Mouse (Mus musculus) kidney, adult 11 months (tissue): Measurements from ENCODE around the gene Slc17a4.
A peak's percentile ranks its signal among the peaks of the same experiment; 100 is the strongest.

Experiments used
- DNase-seq: peaks from one replicate; pipeline ENCODE4 v3.0.0; 2022

The Slc17a4 gene

GRCm38 (mm10) chr13:23892592-23893268 lies 22.1 kb downstream of the Slc17a4 start:
- no peak for DNase-seq

GRCm38 (mm10) chr13:23889011-23889605 lies 25.7 kb downstream of the Slc17a4 start:
- peak; percentile 77 for DNase-seq

DNA sequence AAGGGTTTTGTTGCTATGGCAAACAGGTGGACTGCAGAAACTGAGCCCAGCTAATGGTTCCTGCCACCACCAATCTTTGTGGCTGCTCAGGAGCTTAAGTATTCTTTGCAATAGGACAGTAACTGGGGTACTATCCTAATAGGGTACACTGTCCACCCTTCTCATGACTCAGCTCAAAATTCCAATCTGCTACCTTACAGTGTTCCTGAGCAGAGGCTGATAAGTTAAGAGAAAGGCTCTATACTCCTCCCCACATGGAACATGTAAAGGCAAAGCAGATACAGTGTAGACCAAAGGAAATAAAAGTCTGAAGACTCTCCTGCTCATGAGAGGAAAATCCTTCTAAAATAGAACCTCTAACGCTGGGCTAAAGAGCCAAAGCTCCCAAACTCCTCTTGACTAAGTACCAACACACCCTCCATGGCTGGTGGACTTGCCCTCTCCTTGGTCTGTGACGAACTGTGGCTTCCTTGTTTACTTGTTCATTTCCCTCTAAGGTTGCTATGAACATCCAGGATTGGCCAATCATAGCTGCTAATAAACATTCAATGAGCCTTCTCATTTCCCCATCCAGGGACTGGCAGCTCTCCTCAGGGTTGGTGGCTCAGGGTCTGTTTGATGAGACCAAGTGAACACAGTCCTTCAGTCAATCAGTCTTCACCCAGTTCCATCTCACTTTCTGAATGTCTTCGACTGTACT lies 27.6 kb downstream of the Slc17a4 start:
- no peak for DNase-seq

DNA sequence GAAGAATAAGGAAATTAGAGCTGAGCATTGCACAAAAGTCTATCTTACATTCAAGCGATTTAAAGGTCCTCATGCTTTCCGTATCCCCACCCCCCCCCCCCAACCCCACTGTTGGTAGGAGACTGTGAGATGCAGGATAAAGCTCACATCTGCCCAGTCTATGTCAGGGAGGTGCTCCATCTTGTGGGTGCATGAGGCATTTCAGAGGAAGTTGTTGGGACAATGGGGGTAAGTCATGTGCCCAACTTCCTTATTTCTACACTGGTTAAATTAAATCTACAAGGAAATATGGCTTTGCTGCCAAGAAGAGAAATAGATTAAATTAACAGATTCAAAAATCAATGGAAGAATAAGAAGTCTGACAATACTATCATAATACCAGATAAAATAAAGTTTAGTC lies 29.3 kb downstream of the Slc17a4 start:
- DNase-seq: no peak

GRCm38 (mm10) chr13:23879636-23880035 lies 35.2 kb downstream of the Slc17a4 start:
- DNase-seq: no peak

- DNase-seq: no peak
These were observed 35.7 kb downstream of the Slc17a4 start for GRCm38 (mm10) chr13:23879106-23879505.

- DNase-seq: no peak
These were observed 41.7 kb downstream of the Slc17a4 start for GRCm38 (mm10) chr13:23873141-23873540.

DNA sequence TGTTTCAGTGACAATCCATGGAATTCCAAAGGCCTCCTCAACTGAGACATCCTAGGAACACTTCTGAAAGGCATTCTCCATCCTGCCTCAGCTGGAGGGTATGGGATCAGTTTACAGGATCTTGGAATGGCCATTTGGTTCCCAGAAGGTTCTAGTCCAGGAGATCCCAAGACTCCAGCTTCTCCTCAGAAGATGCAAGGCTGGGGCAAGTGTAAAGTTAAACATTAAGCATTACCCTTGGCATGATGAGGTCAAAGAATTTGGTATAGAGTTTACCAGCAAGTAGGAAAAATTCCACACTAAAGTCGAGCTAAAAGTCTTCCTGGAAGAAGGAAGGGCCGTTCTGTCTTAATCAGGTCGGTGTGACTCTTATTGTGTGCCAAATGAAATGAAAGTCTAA lies 44.8 kb downstream of the Slc17a4 start:
- peak; percentile 54 for DNase-seq

DNA sequence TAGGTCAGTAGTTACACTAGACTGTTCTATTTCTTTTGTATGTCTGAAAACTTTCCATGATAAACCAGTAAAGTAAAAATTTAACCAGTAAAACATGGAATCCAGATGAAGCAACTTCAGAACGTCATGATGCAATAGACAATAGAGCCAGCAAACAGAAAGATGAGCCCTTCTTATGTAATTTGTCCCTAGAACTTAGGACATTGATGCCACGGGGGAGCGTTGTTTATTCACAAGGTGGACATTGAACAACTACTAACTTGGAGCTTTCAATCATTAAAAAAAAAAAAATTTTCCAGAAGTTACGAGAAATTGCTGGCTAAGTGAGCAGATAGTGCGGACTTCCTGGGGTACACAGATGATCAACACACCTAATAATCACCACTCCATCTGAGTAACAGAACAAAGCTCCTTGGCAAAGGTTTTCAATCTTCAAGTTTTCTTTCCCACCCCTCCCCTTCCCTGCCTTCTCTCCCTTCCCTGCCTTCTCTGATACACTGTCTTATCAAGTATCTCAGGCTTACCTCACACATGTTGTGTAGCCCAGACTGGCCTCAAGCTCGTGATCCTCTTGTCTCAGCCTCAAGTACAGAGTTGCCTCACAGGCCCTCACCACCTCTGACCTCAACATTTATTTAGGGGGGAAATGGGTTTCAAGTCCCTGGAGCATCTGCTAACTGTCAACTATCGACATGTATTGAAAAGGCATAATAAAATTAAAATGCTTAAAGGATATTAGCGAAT lies 45.8 kb downstream of the Slc17a4 start:
- DNase-seq: peak; percentile 75

DNA sequence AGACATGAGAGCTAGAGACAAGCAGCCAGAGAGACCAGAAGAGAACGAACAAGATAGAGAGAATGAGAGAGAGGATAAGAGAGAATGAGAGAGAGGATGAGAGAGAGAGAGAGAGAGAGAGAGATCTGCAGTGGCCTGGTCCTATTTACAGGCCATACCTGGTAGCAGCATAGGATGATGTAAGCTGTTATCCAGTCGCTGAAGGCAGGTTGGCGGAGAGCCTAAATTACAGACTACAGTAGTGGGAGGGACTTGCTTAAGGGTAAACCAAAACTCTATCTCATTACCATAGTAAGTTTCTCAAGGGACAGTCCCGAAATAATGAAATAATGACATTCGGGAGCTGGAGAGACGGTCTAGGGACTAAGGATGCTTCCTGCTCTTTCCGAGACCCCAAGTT lies 47.4 kb downstream of the Slc17a4 start, which contains the start of gene Slc17a1:
Gene Slc17a1, plus strand, starts transcription at position 346 of the 400 bp plus-strand sequence.
- DNase-seq: peak; percentile 61

DNA sequence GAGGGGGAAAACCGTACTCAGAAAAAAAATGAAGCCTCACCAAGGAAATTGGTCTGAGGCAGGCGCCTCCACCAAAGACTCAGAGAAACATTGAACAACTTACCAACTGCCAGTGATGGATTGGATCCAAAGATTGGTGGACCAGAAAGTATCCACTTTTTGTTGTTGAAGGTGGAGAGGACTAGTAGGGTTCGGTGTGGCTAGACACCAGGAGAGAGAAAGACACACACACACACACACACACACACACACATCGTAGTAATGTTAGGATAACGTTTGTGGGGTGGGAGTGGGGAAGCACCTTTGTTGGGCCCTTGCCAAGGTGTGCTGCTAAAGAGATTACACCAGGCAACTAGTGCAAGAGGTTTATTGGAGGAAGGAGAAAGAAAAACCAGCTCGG lies 47.8 kb downstream of the Slc17a4 start:
- peak; percentile 62 for DNase-seq

GRCm38 (mm10) chr13:23866086-23866710 lies 48.6 kb downstream of the Slc17a4 start:
- no peak for DNase-seq

DNA sequence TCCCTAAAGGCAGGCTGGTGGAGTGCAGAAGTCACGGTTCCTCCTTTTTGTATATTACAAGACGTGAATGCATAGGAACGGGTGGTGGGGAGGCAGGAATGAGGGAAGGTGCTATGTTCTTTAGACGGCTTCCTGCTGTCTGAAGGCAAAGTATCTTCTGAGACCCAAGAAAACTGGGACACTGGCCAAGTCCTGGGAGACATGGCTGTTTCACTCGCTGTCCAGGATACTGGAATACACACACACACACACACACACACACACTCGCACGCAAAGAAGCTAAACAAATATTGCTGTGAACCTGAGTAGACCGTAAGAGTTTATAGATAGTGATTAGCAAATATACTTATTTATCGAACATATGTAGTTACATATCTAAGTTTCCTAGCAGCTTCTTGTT lies 50.1 kb downstream of the Slc17a4 start:
- no peak for DNase-seq

GRCm38 (mm10) chr13:23861815-23862214 lies 53.0 kb downstream of the Slc17a4 start:
- no peak for DNase-seq

GRCm38 (mm10) chr13:23856401-23856800 lies 58.4 kb downstream of the Slc17a4 start:
- no peak for DNase-seq

DNA sequence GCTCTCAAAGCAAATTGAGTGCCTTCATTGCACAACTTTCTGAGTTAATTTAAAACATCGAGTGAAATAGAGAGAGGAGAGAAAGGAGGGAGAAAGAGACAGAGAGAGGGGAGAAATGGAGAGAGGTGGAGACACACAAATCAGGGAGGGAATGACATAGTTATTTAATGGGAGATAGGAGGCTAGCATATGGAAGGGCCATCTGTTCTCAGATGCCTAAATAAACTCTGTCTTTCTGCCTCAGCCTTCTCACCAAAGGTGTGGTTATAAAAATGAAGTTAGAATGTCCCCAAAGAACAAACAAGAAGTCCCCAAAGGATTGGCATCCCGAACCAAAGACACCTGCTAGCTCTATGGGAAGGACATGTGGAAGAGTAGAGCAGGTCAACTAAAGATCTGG lies 65.5 kb downstream of the Slc17a4 start:
- no peak for DNase-seq
